Mouse (Mus musculus) midbrain, embryonic 13.5 days (tissue): ENCODE measurements at regions not wholly inside any gene's neighbourhood (a gene's known extent, or its start where the extent isn't known, plus 50 kb on each side); places are given as distances from the start of the nearest gene placed in this dataset.

ENCODE experiments used
- ATAC-seq: fragments of 200-750 bp; cut with Nextera tagmentation; 2 replicates; pipeline ENCODE4 v1.8.0; 2017; ENCODE audit warnings: mild to moderate bottlenecking, moderate TSS enrichment, moderate library complexity
- H3K27ac ChIP-seq: fragments of 300-500 bp; sonication (generic); 2 replicates; pipeline ENCODE4 v1.5.1; 2015; ENCODE audit warnings: inconsistent platforms, mild to moderate bottlenecking, moderate library complexity
- H3K27me3 ChIP-seq: fragments of 300-500 bp; sonication (generic); 2 replicates; pipeline ENCODE4 v1.6.1; 2015; ENCODE audit warnings: mild to moderate bottlenecking, inconsistent platforms
- H3K36me3 ChIP-seq: fragments of 300-500 bp; sonication (generic); 2 replicates; pipeline ENCODE4 v1.6.1; 2015; ENCODE audit warnings: mild to moderate bottlenecking, inconsistent platforms
- H3K4me1 ChIP-seq: fragments of 300-500 bp; sonication (generic); replicated peaks from 2 replicates; pipeline ENCODE4 v1.6.1; 2015; ENCODE audit warnings: inconsistent platforms
- H3K4me2 ChIP-seq: fragments of 300-500 bp; sonication (generic); replicated peaks from 2 replicates; pipeline ENCODE4 v1.6.1; 2015; ENCODE audit warnings: moderate library complexity, mild to moderate bottlenecking, inconsistent platforms
- H3K4me3 ChIP-seq: fragments of 300-500 bp; sonication (generic); replicated peaks from 2 replicates; pipeline ENCODE4 v1.5.1; 2015; ENCODE audit warnings: mild to moderate bottlenecking, inconsistent platforms
- H3K9ac ChIP-seq: fragments of 300-500 bp; sonication (generic); replicated peaks from 2 replicates; pipeline ENCODE4 v1.6.1; 2015; ENCODE audit warnings: mild to moderate bottlenecking, inconsistent platforms
- H3K9me3 ChIP-seq: fragments of 300-500 bp; sonication (generic); 2 replicates; pipeline ENCODE4 v1.6.1; 2016; ENCODE audit warnings: mild to moderate bottlenecking, inconsistent platforms
- WGBS: fragments of 180-500 bp; shearing (Covaris S2); methylation state at CpG from one replicate; pipeline ENCODE4 v1.1.7; 2015; 5-methylcytosine and 5-hydroxymethylcytosine counted together

- H3K9ac ChIP-seq, result no peak overlapping the region
- ATAC-seq, result peak; percentile 87; the same call in 1 of the 2 replicates
- H3K4me1 ChIP-seq, result no peaks in the 10 kb centered on the region; the same call in 1 of the 2 replicates
- 6% methylated on average over 13 of the region's 13 CpGs for WGBS
- no peaks in the 10 kb centered on the region for H3K9me3 ChIP-seq
- no peak overlapping the region for H3K4me3 ChIP-seq
- H3K36me3 ChIP-seq, result no peaks in the 10 kb centered on the region
- no peak overlapping the region for H3K27ac ChIP-seq
- no peak overlapping the region for H3K4me2 ChIP-seq
- H3K27me3 ChIP-seq, result no peaks in the 10 kb centered on the region
Measured at GRCm38 (mm10) chr6:139391307-139391706, 110.5 kb downstream of the Rergl start.

GRCm38 (mm10) chr6:139350939-139351338 lies 150.8 kb downstream of the Rergl start:
- WGBS, result 93% methylated on average over 2 of the region's 2 CpGs
- no peak overlapping the region for H3K9ac ChIP-seq
- no peaks in the 10 kb centered on the region for H3K4me1 ChIP-seq
- H3K27ac ChIP-seq, result no peak overlapping the region
- no peak overlapping the region for H3K4me3 ChIP-seq
- no peak overlapping the region for H3K4me2 ChIP-seq
- no peaks in the 10 kb centered on the region for H3K9me3 ChIP-seq
- no peaks in the 10 kb centered on the region for H3K36me3 ChIP-seq
- ATAC-seq, result no peak
- H3K27me3 ChIP-seq, result no peaks in the 10 kb centered on the region

DNA sequence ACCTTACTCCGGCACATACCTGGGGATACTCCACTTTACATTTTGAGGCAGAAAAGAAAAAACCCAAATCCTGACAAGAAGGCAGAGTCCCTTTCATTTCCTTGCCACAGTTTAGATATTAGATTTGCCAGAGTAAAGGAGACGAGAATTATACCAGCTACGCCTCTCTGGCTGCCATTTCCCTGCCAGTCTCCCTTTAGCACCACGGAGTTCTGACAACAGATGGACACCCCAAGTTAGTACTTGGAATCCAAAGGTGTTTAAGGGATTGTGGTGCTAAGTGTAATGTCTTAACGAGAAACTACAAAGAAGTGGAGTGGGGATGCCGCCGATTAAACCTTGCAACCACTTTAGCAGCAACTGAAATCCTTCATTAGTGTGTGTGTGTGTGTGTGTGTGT lies 176.6 kb downstream of the Rergl start:
- Histone ChIP-seq H3K4me1 (no peaks in the 10 kb centered on the region), H3K36me3 (no peaks in the 10 kb centered on the region), H3K9ac (no peak overlapping the region), H3K27ac (no peak overlapping the region), H3K27me3 (no peaks in the 10 kb centered on the region), H3K4me2 (no peak overlapping the region), H3K9me3 (no peaks in the 10 kb centered on the region), H3K4me3 (no peak overlapping the region)
- ATAC-seq, result no peak
- 88% methylated on average over 7 of the region's 7 CpGs for WGBS

- Histone ChIP-seq H3K36me3 (no peaks in the 10 kb centered on the region), H3K4me1 (0 out of 2 replicates have a peak, but pooled peaks cover 4% of the 10 kb centered on the region), H3K27me3 (no peaks in the 10 kb centered on the region), H3K4me2 (no peak overlapping the region), H3K9ac (no peak overlapping the region), H3K9me3 (no peaks in the 10 kb centered on the region), H3K27ac (no peak overlapping the region; the same call in 1 of the 2 replicates), H3K4me3 (no peak overlapping the region)
- WGBS, result 23% methylated on average over 5 of the region's 5 CpGs
- peak; percentile 84 for ATAC-seq
Measured at GRCm38 (mm10) chr6:139307651-139308050, 194.1 kb downstream of the Rergl start.

GRCm38 (mm10) chr6:139304306-139304705 lies 197.5 kb downstream of the Rergl start:
- ATAC-seq, result no peak
- Histone ChIP-seq H3K27ac (no peak overlapping the region), H3K36me3 (no peaks in the 10 kb centered on the region), H3K4me1 (0 out of 2 replicates have a peak, but pooled peaks cover 4% of the 10 kb centered on the region), H3K9ac (no peak overlapping the region), H3K27me3 (no peaks in the 10 kb centered on the region), H3K4me2 (no peak overlapping the region), H3K9me3 (no peaks in the 10 kb centered on the region), H3K4me3 (no peak overlapping the region)
- 78% methylated on average over 2 of the region's 2 CpGs for WGBS

- H3K4me2 ChIP-seq, result no peak overlapping the region
- H3K9me3 ChIP-seq, result no peaks in the 10 kb centered on the region
- H3K27ac ChIP-seq, result no peak overlapping the region
- 64% methylated on average over 2 of the region's 2 CpGs for WGBS
- no peak overlapping the region for H3K4me3 ChIP-seq
- no peak for ATAC-seq
- no peaks in the 10 kb centered on the region for H3K4me1 ChIP-seq
- H3K36me3 ChIP-seq, result no peaks in the 10 kb centered on the region
- H3K27me3 ChIP-seq, result no peaks in the 10 kb centered on the region
- no peak overlapping the region for H3K9ac ChIP-seq
Measured at GRCm38 (mm10) chr6:139295701-139296100, 206.1 kb downstream of the Rergl start.

- WGBS, result 66% methylated on average over 4 of the region's 4 CpGs
Measured at GRCm38 (mm10) chr6:139279093-139279492, 222.7 kb downstream of the Rergl start.

GRCm38 (mm10) chr6:139275512-139275911 lies 226.3 kb downstream of the Rergl start:
- no peaks in the 10 kb centered on the region for H3K9me3 ChIP-seq
- ATAC-seq, result no peak

More at GRCm38 (mm10) chr6:139279093-139279492, 222.7 kb downstream of the Rergl start:
- no peak for ATAC-seq
- Histone ChIP-seq H3K9me3 (no peaks in the 10 kb centered on the region), H3K36me3 (no peaks in the 10 kb centered on the region), H3K4me1 (no peaks in the 10 kb centered on the region), H3K9ac (no peak overlapping the region), H3K4me2 (no peak overlapping the region), H3K27ac (no peak overlapping the region), H3K4me3 (no peak overlapping the region), H3K27me3 (no peaks in the 10 kb centered on the region)

GRCm38 (mm10) chr6:139253704-139254103 lies 248.1 kb downstream of the Rergl start:
- no peaks in the 10 kb centered on the region for H3K27me3 ChIP-seq
- H3K36me3 ChIP-seq, result no peaks in the 10 kb centered on the region
- WGBS, result 95% methylated on average over 4 of the region's 4 CpGs
- no peak overlapping the region for H3K9ac ChIP-seq
- H3K27ac ChIP-seq, result no peak overlapping the region
- no peak for ATAC-seq
- H3K4me3 ChIP-seq, result no peak overlapping the region
- H3K4me2 ChIP-seq, result no peak overlapping the region
- H3K9me3 ChIP-seq, result no peaks in the 10 kb centered on the region
- H3K4me1 ChIP-seq, result no peaks in the 10 kb centered on the region

More at GRCm38 (mm10) chr6:139275512-139275911, 226.3 kb downstream of the Rergl start:
- no peak overlapping the region for H3K27ac ChIP-seq
- 62% methylated on average over 3 of the region's 3 CpGs for WGBS
- no peaks in the 10 kb centered on the region for H3K27me3 ChIP-seq
- no peak overlapping the region for H3K9ac ChIP-seq
- no peaks in the 10 kb centered on the region for H3K4me1 ChIP-seq
- H3K36me3 ChIP-seq, result no peaks in the 10 kb centered on the region
- no peak overlapping the region for H3K4me3 ChIP-seq
- no peak overlapping the region for H3K4me2 ChIP-seq

- no peak overlapping the region for H3K27ac ChIP-seq
- peak; percentile 80 for ATAC-seq
- no peaks in the 10 kb centered on the region for H3K27me3 ChIP-seq
- H3K36me3 ChIP-seq, result no peaks in the 10 kb centered on the region
- no peaks in the 10 kb centered on the region for H3K4me1 ChIP-seq
- 33% methylated on average over 11 of the region's 11 CpGs for WGBS
- no peak overlapping the region for H3K9ac ChIP-seq
- no peak overlapping the region for H3K4me2 ChIP-seq
- no peaks in the 10 kb centered on the region for H3K9me3 ChIP-seq
- no peak overlapping the region for H3K4me3 ChIP-seq
Measured at GRCm38 (mm10) chr6:139248920-139249547, 252.7 kb downstream of the Rergl start.

GRCm38 (mm10) chr6:139226127-139226526 lies 275.6 kb downstream of the Rergl start:
- H3K36me3 ChIP-seq, result no peaks in the 10 kb centered on the region
- H3K4me2 ChIP-seq, result no peak overlapping the region
- H3K27ac ChIP-seq, result no peak overlapping the region
- no peaks in the 10 kb centered on the region for H3K9me3 ChIP-seq
- no peak overlapping the region for H3K4me3 ChIP-seq
- H3K9ac ChIP-seq, result no peak overlapping the region
- WGBS, result 98% methylated on average over 1 of the region's 1 CpGs
- no peaks in the 10 kb centered on the region for H3K27me3 ChIP-seq
- ATAC-seq, result no peak
- no peaks in the 10 kb centered on the region for H3K4me1 ChIP-seq

GRCm38 (mm10) chr6:139214488-139214887 lies 287.3 kb downstream of the Rergl start:
- Histone ChIP-seq H3K4me2 (no peak overlapping the region), H3K36me3 (no peaks in the 10 kb centered on the region), H3K4me3 (no peak overlapping the region), H3K27me3 (no peaks in the 10 kb centered on the region), H3K9ac (no peak overlapping the region), H3K4me1 (no peaks in the 10 kb centered on the region), H3K27ac (no peak overlapping the region), H3K9me3 (no peaks in the 10 kb centered on the region)
- WGBS, result 64% methylated on average over 3 of the region's 3 CpGs
- ATAC-seq, result peak; percentile 68; the same call in 1 of the 2 replicates

DNA sequence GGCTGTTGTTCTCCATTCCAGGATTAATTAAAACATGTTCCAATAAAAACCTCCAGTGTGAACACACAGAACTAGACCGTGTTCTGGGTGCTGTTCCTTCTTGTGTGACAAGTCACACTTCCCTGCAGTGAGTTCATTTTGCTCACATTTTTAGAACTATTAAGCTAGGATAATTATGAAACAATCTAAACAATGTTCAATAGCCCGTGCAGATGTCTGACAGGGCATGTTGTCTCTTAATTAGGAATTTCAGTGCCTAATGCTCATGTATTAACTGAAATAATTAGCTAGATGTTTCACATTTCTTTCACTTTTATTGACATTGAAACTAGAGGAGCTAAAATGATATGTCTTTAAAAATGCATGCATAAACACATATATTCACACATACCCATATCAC lies 291.5 kb downstream of the Rergl start:
- H3K4me1 ChIP-seq, result no peaks in the 10 kb centered on the region
- H3K4me2 ChIP-seq, result no peak overlapping the region
- H3K27me3 ChIP-seq, result no peaks in the 10 kb centered on the region
- 60% methylated on average over 2 of the region's 2 CpGs for WGBS
- H3K9ac ChIP-seq, result no peak overlapping the region
- no peak overlapping the region for H3K4me3 ChIP-seq
- H3K27ac ChIP-seq, result no peak overlapping the region
- no peaks in the 10 kb centered on the region for H3K36me3 ChIP-seq
- H3K9me3 ChIP-seq, result no peaks in the 10 kb centered on the region
- no peak for ATAC-seq
